Mouse (Mus musculus): ENCODE data around the gene Tor1b. TPM values are rescaled to one million over a fixed set of nuclear protein-coding genes. Genes with fewer than 3 reads are reported as not detected.
A peak's percentile ranks its signal among the peaks of the same experiment; 100 is the strongest.

Tor1b gene
- total and polyA plus RNA-seq, 3 experiments, result 33.0 to 55.6 (median 36.9) TPM

DNA sequence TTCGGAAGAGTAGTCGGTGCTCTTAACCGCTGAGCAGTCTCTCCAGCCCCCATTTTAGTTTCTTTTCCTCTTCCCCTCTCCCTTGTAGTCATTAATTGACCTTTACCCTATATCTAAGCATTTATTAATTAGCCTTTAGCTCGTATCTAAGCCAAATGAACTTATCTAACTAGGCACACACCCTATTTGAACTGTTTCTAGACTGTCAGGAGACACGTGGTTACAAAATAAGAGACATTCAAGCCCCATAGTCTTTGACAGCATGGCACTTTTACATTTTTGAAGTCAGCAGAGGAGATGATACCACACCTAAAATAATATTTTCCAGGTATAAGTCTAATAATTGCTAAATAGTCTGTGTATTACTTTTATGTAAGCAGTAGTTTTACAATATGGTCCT, 11.2 kb upstream of the Tor1b start:
- TF ChIP-seq MEF2A (IDR thresholded peaks at IDR 0.05; ENCODE audit: extremely low read depth, insufficient replicate concordance, low read depth, low read length, poor library complexity, severe bottlenecking), result no peak
- TF ChIP-seq CHD2 (IDR thresholded peaks at IDR 0.05; ENCODE audit: low read length), result no peak
- no peak for TF ChIP-seq MAZ (IDR thresholded peaks at IDR 0.05; ENCODE audit: low read depth, low read length)
- TF ChIP-seq GABPA (IDR thresholded peaks at IDR 0.05; ENCODE audit: low read depth, low read length), result no peak
- no peak for TF ChIP-seq ZMIZ1 (IDR thresholded peaks at IDR 0.05; ENCODE audit: low read depth, low read length)
- no peak for TF ChIP-seq CTCF (IDR thresholded peaks at IDR 0.05 in 2 of 3, conservative IDR thresholded peaks at IDR 0.05 in 1 of 3; ENCODE audit: control insufficient read depth in 1 of 3, insufficient read depth in 1 of 3, low read depth in 2 of 3, low read length in 3 of 3, poor library complexity in 1 of 3, severe bottlenecking in 1 of 3)
- peak; percentile 86 for TF ChIP-seq MXI1 (IDR thresholded peaks at IDR 0.05; ENCODE audit: low read depth, low read length)
- peak in 1 of 2 experiments; percentile 51; a peak in 1 of 4 replicates for TF ChIP-seq EP300 (IDR thresholded peaks at IDR 0.05; ENCODE audit: low read depth in 1 of 2, low read length in 2 of 2)
- TF ChIP-seq NELFE (IDR thresholded peaks at IDR 0.05; ENCODE audit: low read depth, low read length), result no peak
- TF ChIP-seq CHD1 (IDR thresholded peaks at IDR 0.05; ENCODE audit: low read depth, low read length), result no peak
- no peak for TF ChIP-seq MYB (IDR thresholded peaks at IDR 0.05; ENCODE audit: low read depth, low read length)
- TF ChIP-seq E2F4 (IDR thresholded peaks at IDR 0.05; ENCODE audit: borderline replicate concordance, low read depth, low read length), result no peak
- TF ChIP-seq RCOR1 (IDR thresholded peaks at IDR 0.05; ENCODE audit: low read depth, low read length), result no peak
- TF ChIP-seq USF1 (IDR thresholded peaks at IDR 0.05; ENCODE audit: low read depth, low read length), result peak; percentile 61
- TF ChIP-seq ZKSCAN1 (IDR thresholded peaks at IDR 0.05; ENCODE audit: low read depth, low read length), result no peak
- no peak for TF ChIP-seq MAFK (IDR thresholded peaks at IDR 0.05; ENCODE audit: borderline replicate concordance, low read depth, low read length)
- no peak for TF ChIP-seq BHLHE40 (IDR thresholded peaks at IDR 0.05; ENCODE audit: borderline replicate concordance, low read depth, low read length)
- peak; percentile 85 for TF ChIP-seq MAX (IDR thresholded peaks at IDR 0.05; ENCODE audit: low read length)
- TF ChIP-seq MYC (IDR thresholded peaks at IDR 0.05; ENCODE audit: low read depth, low read length), result no peak; the same call in 1 of the 2 replicates
- 0 out of 2 replicates have a peak, but pooled peaks have one; percentile 6 for TF ChIP-seq GATA1 (IDR thresholded peaks at IDR 0.05; ENCODE audit: low read depth, low read length)
- TF ChIP-seq ELF1 (IDR thresholded peaks at IDR 0.05; ENCODE audit: low read depth, low read length), result no peak
- TF ChIP-seq ETS1 (IDR thresholded peaks at IDR 0.05; ENCODE audit: low read depth, low read length), result no peak
- no peak for TF ChIP-seq ZNF384 (IDR thresholded peaks at IDR 0.05; ENCODE audit: low read depth, low read length)
- H3K9ac ChIP-seq (ENCODE audit: control insufficient read depth, low read depth, low read length, poor library complexity, severe bottlenecking), result peak overlapping the region; percentile 51; the same call in 1 of the 2 replicates
- H3K4me3 ChIP-seq (ENCODE audit: control insufficient read depth in 1 of 2, insufficient read depth in 1 of 2, low read depth in 2 of 2, low read length in 2 of 2), result peak overlapping the region in 1 of 2 experiments; percentile 82; a peak in 2 of 4 replicates

More for the DNA sequence above, 11.2 kb upstream of the Tor1b start:
- Histone ChIP-seq H3K36me3 (ENCODE audit: control insufficient read depth in 1 of 2, insufficient read depth in 2 of 2, low read length in 2 of 2) (peaks cover 0 to 7% of the 10 kb centered on the region in 2 experiments; a peak in 1 of 4 replicates), H3K27me3 (ENCODE audit: control insufficient read depth in 1 of 2, insufficient read depth in 2 of 2, low read length in 2 of 2) (peaks cover 4 to 6% of the 10 kb centered on the region in 2 experiments; a peak in 2 of 4 replicates), H3K9me3 (replicated peaks; ENCODE audit: insufficient read depth, low read length) (no peaks in the 10 kb centered on the region), H3K27ac (ENCODE audit: control insufficient read depth, low read depth, low read length) (peak overlapping the region; percentile 26; the same call in 1 of the 2 replicates), H3K79me2 (ENCODE audit: control insufficient read depth, insufficient read depth, low read length, poor library complexity) (no peaks in the 10 kb centered on the region; the same call in 1 of the 2 replicates), H3K4me1 (ENCODE audit: control insufficient read depth in 1 of 2, insufficient read depth in 2 of 2, low read length in 2 of 2) (peaks cover 0 to 4% of the 10 kb centered on the region in 2 experiments; a peak in 2 of 4 replicates)
- peak; percentile 52 for DNase-seq (ENCODE audit: low read depth, low spot score)
